Comparison of ENCODE assay signal across 21 mouse cellular contexts in genomic region chr4:126412526-126412925, GRCm38 (mm10). TPM values are rescaled to one million over a fixed set of nuclear protein-coding genes. Genes with fewer than 3 reads are reported as not detected.
A peak's percentile ranks its signal among the peaks of the same experiment; 100 is the strongest.
DNase-seq lines count a peak whose midpoint lies in the region; TF ChIP-seq lines count a peak whose summit lies in the region.
"Had no signal": no experiment of that assay in that cellular context is flagged by ENCODE, and none has a peak within 500 bp of the region (broad histone marks: within the 10 kb centered on the region; RNA-seq: fewer than 3 reads in every experiment).

No protein-coding gene starts in this region.

- TF ChIP-seq CTCF in embryonic fibroblast, embryonic 13.5 days (IDR thresholded peaks at IDR 0.05; ENCODE audit: borderline replicate concordance, insufficient read depth, low read length): no peak

- peaks cover 6% of the 10 kb centered on the region; the same call in 1 of the 2 replicates for H3K4me1 ChIP-seq in embryonic fibroblast, embryonic 13.5 days (ENCODE audit: control insufficient read depth, insufficient read depth, low read length)
- H3K4me1 ChIP-seq: forebrain, embryonic 12.5 days; forebrain, embryonic 15.5 days; heart, embryonic 10.5 days; heart, embryonic 13.5 days had no signal

- no peak overlapping the region for H3K4me3 ChIP-seq in embryonic fibroblast, embryonic 13.5 days (ENCODE audit: insufficient read depth, low read length)
- H3K4me3 ChIP-seq: forebrain, embryonic 12.5 days; forebrain, embryonic 15.5 days; heart, embryonic 10.5 days; heart, embryonic 13.5 days had no signal

- DNase-seq in heart, adult 18-20 months: peak; percentile 9 to 14
- no peak for DNase-seq in heart, adult 9 months (ENCODE audit: low spot score in 2 of 2)
- DNase-seq in Muller cell, postnatal 12 days (ENCODE audit: inconsistent ontology term): peak; percentile 8
- DNase-seq in skeletal muscle tissue, adult 2 months (ENCODE audit: low read depth, low spot score): peak; percentile 28
- DNase-seq in adrenal gland, postnatal 4 days (ENCODE audit: low spot score in 2 of 2): no peak
- DNase-seq in urinary bladder, adult 18-20 months (ENCODE audit: low spot score in 2 of 2): no peak
- DNase-seq: adrenal gland, adult 2 months; adrenal gland, postnatal 14 days; cerebellum, adult 18-20 months; cerebellum, adult 9-10 months; cerebellum, postnatal 14 days; gastrocnemius, postnatal 25 days; heart, postnatal 14 days; heart, postnatal 4 days had no signal

- TF ChIP-seq POLR2A in embryonic fibroblast, embryonic 13.5 days (IDR thresholded peaks at IDR 0.05; ENCODE audit: low read depth, low read length): no peak

- H3K27ac ChIP-seq in embryonic fibroblast, embryonic 13.5 days (ENCODE audit: insufficient read depth, low read length): peak overlapping the region; percentile 87
- H3K27ac ChIP-seq: forebrain, embryonic 12.5 days; forebrain, embryonic 15.5 days; heart, embryonic 10.5 days; heart, embryonic 13.5 days; hindbrain, embryonic 14.5 days; hindbrain, postnatal 0 days had no signal

RNA-seq across cellular contexts. Expression of gene Ago3, which starts 16.8 kb away (rescaled TPM):
- total RNA-seq in heart, adult 18-20 months (2021): 10 to 100 TPM; 12.5 to 14.4 TPM
- 18.0 and 22.7 TPM in 2 replicates for polyA plus RNA-seq in embryonic fibroblast, embryonic 13.5 days (2011; ENCODE audit: insufficient read length, low read depth, missing spikeins)
- total RNA-seq in adrenal gland, postnatal 4 days (2021): 10 to 100 TPM; 16.2 to 21.6 TPM

RNA-seq across cellular contexts. Expression of gene Ago1, which starts 55.9 kb away (rescaled TPM):
- 10 to 100 TPM; 10.4 to 12.0 TPM for total RNA-seq in heart, adult 18-20 months (2021)
- 26.6 and 27.0 TPM in 2 replicates for polyA plus RNA-seq in embryonic fibroblast, embryonic 13.5 days (2011; ENCODE audit: insufficient read length, low read depth, missing spikeins)
- 10 to 100 TPM; 44.7 to 48.4 TPM for total RNA-seq in adrenal gland, postnatal 4 days (2021)

Comparison
In these comparisons a context has a peak if more than half of its experiments do, and no peak if none do; other contexts are left out.
1. DNase-seq: peak in heart, adult 18-20 months (2 of 2), Muller cell, postnatal 12 days (single experiment) and skeletal muscle tissue, adult 2 months (single experiment); none in heart, adult 9 months (0 of 2), adrenal gland, postnatal 4 days (0 of 2) and urinary bladder, adult 18-20 months (0 of 2).